Mouse (Mus musculus) neural tube, embryonic 12.5 days (tissue): ENCODE results near the gene Cd244a. TPM values are rescaled to one million over a fixed set of nuclear protein-coding genes. Genes with fewer than 3 reads are reported as not detected.

Source experiments
- ATAC-seq: fragments of 200-750 bp; cut with Nextera tagmentation; 2 replicates; pipeline ENCODE4 v1.8.0; 2017; ENCODE audit warnings: low read depth, mild to moderate bottlenecking, moderate TSS enrichment, moderate library complexity; ENCODE audit not compliant: low FRiP score
- H3K27ac ChIP-seq: fragments of 300-500 bp; sonication (generic); 2 replicates; pipeline ENCODE4 v1.5.1; 2016
- H3K27me3 ChIP-seq: fragments of 300-500 bp; sonication (generic); replicated peaks from 2 replicates; pipeline ENCODE4 v1.6.1; 2016; ENCODE audit warnings: mild to moderate bottlenecking
- H3K36me3 ChIP-seq: fragments of 300-500 bp; sonication (generic); 2 replicates; pipeline ENCODE4 v1.6.1; 2016; ENCODE audit warnings: mild to moderate bottlenecking
- H3K4me1 ChIP-seq: fragments of 300-500 bp; sonication (generic); 2 replicates; pipeline ENCODE4 v1.6.1; 2016
- H3K4me2 ChIP-seq: fragments of 300-500 bp; sonication (generic); replicated peaks from 2 replicates; pipeline ENCODE4 v1.6.1; 2016; ENCODE audit warnings: mild to moderate bottlenecking
- H3K4me3 ChIP-seq: fragments of 300-500 bp; sonication (generic); 2 replicates; pipeline ENCODE4 v1.5.1; 2016
- H3K9ac ChIP-seq: fragments of 300-500 bp; sonication (generic); 2 replicates; pipeline ENCODE4 v1.6.1; 2016; ENCODE audit warnings: mild to moderate bottlenecking
- H3K9me3 ChIP-seq: fragments of 300-500 bp; sonication (generic); 2 replicates; pipeline ENCODE4 v1.6.1; 2016; ENCODE audit warnings: mild to moderate bottlenecking
- WGBS: fragments of 180-500 bp; shearing (Covaris S2); methylation state at CpG from one replicate; pipeline ENCODE4 v1.1.7; 2016; 5-methylcytosine and 5-hydroxymethylcytosine counted together
- polyA plus RNA-seq: library from polyadenylated mRNA; unstranded; fragments of >200 nt; fragmentation: Nextera tagmentation; extraction: Ambion mirVana; gene quantifications from 2 replicates; pipeline ENCODE4 v1.2.1, GENCODE M21; 2016

Gene Cd244a
- polyA plus RNA-seq, 1 experiment from 2014 or later, result not detected

DNA sequence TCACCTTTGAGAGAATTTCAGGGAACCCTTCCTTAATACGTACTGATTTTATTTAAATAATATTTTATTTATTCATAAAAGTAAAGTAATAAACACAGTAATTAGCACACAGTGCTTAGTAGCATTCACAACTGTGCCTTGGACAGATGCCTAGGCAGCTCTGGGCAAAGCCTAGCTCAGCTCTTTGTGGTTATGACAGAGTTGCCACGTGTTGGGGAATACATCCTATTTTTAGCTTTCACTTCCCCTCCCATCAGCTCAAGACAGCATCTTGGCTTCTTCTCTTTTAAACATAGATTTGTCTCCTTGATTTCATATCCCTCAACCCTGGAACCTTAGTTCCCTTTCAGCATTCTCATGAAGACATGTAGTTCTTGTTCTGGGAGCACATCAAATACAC lies 72.5 kb downstream of the Cd244a start:
- Histone ChIP-seq H3K36me3 (no peaks in the 10 kb centered on the region), H3K9ac (no peak overlapping the region), H3K4me1 (no peaks in the 10 kb centered on the region), H3K4me2 (no peak overlapping the region), H3K27me3 (no peaks in the 10 kb centered on the region), H3K4me3 (no peak overlapping the region), H3K9me3 (no peaks in the 10 kb centered on the region), H3K27ac (no peak overlapping the region)
- no peak for ATAC-seq
- 89% methylated on average over 2 of the region's 2 CpGs for WGBS

DNA sequence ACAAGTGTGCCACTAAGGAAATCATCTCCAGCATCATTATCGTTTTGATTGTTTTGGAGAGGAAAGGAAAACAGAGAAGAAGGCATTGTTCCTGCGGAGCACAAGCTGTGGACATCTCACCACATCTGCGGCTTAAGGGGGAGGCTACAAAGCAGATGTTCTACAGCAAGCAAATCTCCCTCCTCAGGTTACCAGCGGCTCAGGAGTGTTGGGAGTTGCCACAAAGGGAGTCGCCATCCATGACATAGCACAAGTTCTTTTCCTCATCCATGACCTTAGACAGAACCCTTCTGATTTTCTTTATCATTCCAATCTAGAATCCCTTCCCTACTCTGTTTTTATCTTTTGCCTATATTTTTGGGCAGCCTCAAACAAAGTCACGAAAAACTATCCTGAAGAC lies 76.7 kb downstream of the Cd244a start:
- Histone ChIP-seq H3K4me2 (no peak overlapping the region), H3K27ac (no peak overlapping the region), H3K9ac (no peak overlapping the region), H3K27me3 (no peaks in the 10 kb centered on the region), H3K4me3 (no peak overlapping the region), H3K36me3 (no peaks in the 10 kb centered on the region), H3K9me3 (no peaks in the 10 kb centered on the region), H3K4me1 (no peaks in the 10 kb centered on the region)
- WGBS, result 72% methylated on average over 6 of the region's 6 CpGs
- ATAC-seq, result no peak

DNA sequence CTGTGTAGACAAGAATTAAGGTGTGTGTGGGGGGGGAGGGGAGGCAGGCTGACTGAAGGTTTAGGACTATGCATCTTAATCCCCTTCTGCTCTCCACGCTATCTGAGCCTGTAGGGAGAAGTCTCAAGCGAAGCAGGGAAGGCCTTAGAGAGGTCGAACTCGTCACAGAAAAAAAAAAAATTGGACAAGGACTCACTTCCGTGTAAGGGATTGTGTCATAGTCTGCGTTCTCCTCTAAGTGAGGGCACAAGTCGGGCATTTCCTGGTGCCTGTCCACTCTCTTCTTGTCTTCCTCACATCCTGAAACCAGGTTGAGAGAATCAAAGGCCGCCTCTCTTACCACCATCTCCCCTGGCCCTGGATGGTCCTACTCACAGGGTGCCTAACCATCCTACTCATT lies 78.1 kb downstream of the Cd244a start:
- 85% methylated on average over 8 of the region's 8 CpGs for WGBS
- ATAC-seq, result no peak
- no peak overlapping the region for H3K9ac ChIP-seq
- H3K36me3 ChIP-seq, result no peaks in the 10 kb centered on the region
- H3K27me3 ChIP-seq, result no peaks in the 10 kb centered on the region
- H3K4me2 ChIP-seq, result no peak overlapping the region
- no peaks in the 10 kb centered on the region for H3K9me3 ChIP-seq
- H3K4me1 ChIP-seq, result no peaks in the 10 kb centered on the region
- no peak overlapping the region for H3K27ac ChIP-seq
- no peak overlapping the region for H3K4me3 ChIP-seq

DNA sequence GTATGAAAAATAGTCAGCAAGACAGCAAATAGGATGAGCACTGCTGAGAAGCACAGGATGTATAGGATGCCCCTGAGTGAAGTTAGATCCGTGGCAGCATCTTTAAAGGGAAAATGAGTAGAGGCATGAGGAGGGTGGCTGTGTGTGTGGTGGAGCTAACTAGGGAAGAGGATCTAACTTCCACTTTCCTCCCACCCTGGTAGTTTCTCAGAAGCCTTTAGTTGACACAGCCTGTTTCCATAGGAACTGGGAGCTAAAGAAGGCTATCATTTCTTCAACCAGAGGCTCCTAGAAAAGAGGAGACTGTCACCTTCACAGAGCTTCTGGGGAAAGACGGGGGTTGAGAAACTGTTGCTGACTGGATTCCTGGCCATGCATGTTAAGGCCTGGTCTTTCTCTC lies 79.7 kb downstream of the Cd244a start:
- H3K4me2 ChIP-seq, result no peak overlapping the region
- ATAC-seq, result no peak
- no peaks in the 10 kb centered on the region for H3K36me3 ChIP-seq
- H3K27me3 ChIP-seq, result no peaks in the 10 kb centered on the region
- H3K27ac ChIP-seq, result no peak overlapping the region
- WGBS, result 82% methylated on average over 2 of the region's 2 CpGs
- no peak overlapping the region for H3K9ac ChIP-seq
- no peak overlapping the region for H3K4me3 ChIP-seq
- no peaks in the 10 kb centered on the region for H3K9me3 ChIP-seq
- H3K4me1 ChIP-seq, result no peaks in the 10 kb centered on the region

DNA sequence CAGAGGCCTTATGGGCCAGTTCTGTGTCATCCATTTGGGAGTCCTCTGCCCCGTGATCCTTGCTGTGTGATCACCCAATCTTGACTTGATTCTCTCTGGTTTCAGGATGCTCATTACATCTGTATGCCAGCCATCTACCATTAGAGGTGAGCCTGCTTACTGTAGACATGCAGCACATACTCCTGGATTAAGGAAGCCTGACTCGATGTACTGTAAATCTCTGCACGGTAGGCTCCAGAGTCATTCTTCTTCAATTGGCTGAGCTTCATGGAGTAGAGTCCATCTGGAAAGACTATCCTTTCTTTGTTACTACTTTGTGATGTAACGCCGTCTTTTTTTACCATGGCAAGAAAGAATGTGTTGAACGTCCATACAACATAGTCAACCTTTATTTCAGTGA lies 81.8 kb downstream of the Cd244a start:
- Histone ChIP-seq H3K9ac (no peak overlapping the region), H3K36me3 (no peaks in the 10 kb centered on the region), H3K4me1 (no peaks in the 10 kb centered on the region), H3K27me3 (no peaks in the 10 kb centered on the region), H3K4me2 (no peak overlapping the region), H3K27ac (no peak overlapping the region), H3K4me3 (no peak overlapping the region), H3K9me3 (no peaks in the 10 kb centered on the region)
- 94% methylated on average over 6 of the region's 6 CpGs for whole genome bisulfite sequencing
- no peak for ATAC-seq

- Histone ChIP-seq H3K9me3 (no peaks in the 10 kb centered on the region), H3K4me3 (no peak overlapping the region), H3K27me3 (no peaks in the 10 kb centered on the region), H3K4me1 (no peaks in the 10 kb centered on the region), H3K36me3 (no peaks in the 10 kb centered on the region), H3K9ac (no peak overlapping the region), H3K27ac (no peak overlapping the region), H3K4me2 (no peak overlapping the region)
- WGBS, result 84% methylated on average over 7 of the region's 7 CpGs
- ATAC-seq, result no peak
These were observed 84.6 kb downstream of the Cd244a start for GRCm38 (mm10) chr1:171643612-171644011.

DNA sequence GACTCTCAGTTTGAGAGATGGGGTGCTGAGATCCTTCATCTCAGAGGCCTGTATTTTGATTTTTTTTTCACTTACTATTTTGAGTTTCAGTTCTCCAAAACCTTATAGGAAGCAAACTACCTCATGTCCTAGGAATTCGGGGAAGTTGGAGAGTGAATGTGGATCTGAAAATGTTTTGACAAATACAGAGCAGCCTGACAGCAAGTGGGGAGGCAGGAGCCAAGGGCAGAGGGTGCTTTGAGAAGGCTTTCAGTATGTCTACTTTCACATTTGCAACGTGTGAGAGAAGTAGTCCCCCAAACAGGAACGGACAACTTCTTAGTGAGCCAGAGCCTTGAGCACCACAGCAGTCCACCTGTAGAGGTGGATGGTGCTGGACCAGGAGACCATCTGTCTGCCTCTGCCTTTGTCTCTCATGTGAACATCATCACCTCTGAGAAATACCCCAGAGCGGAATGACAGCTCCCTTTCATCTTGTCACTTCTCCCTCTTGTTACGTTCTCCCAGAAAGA lies 87.5 kb downstream of the Cd244a start:
- no peak overlapping the region for H3K4me3 ChIP-seq
- H3K9ac ChIP-seq, result no peak overlapping the region
- H3K4me1 ChIP-seq, result no peaks in the 10 kb centered on the region
- no peak for ATAC-seq
- no peak overlapping the region for H3K4me2 ChIP-seq
- H3K9me3 ChIP-seq, result no peaks in the 10 kb centered on the region
- H3K27me3 ChIP-seq, result no peaks in the 10 kb centered on the region
- no peaks in the 10 kb centered on the region for H3K36me3 ChIP-seq
- no peak overlapping the region for H3K27ac ChIP-seq
- WGBS, result 69% methylated on average over 5 of the region's 5 CpGs

DNA sequence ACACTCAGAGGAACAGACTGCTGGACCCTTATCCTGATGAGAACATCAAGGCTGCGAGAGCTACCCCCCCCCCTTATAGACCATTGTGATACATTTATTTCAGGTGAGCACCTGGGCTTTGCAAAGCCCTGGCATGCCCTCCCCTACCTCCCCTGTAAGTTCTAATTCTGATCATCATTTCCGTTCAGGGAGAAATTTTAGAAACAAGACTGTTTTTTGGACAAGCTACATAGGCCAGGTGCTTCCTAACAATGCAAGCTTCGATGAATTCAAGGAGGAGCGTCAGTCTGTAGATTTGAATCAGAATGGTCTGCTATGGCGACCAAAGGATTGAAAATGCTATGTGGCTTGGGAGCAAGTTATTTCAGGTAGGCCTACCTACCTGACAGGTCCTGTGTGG lies 88.7 kb downstream of the Cd244a start:
- ATAC-seq, result no peak
- WGBS, result 89% methylated on average over 5 of the region's 5 CpGs
- Histone ChIP-seq H3K4me1 (no peaks in the 10 kb centered on the region), H3K36me3 (no peaks in the 10 kb centered on the region), H3K4me2 (no peak overlapping the region), H3K9me3 (no peaks in the 10 kb centered on the region), H3K27ac (no peak overlapping the region), H3K27me3 (no peaks in the 10 kb centered on the region), H3K4me3 (no peak overlapping the region), H3K9ac (no peak overlapping the region)

GRCm38 (mm10) chr1:171648840-171649239 lies 89.8 kb downstream of the Cd244a start:
- Histone ChIP-seq H3K4me2 (no peak overlapping the region), H3K27me3 (no peaks in the 10 kb centered on the region), H3K27ac (no peak overlapping the region), H3K36me3 (no peaks in the 10 kb centered on the region), H3K4me3 (no peak overlapping the region), H3K4me1 (no peaks in the 10 kb centered on the region), H3K9ac (no peak overlapping the region), H3K9me3 (no peaks in the 10 kb centered on the region)
- no peak for ATAC-seq
- 81% methylated on average over 8 of the region's 8 CpGs for WGBS

DNA sequence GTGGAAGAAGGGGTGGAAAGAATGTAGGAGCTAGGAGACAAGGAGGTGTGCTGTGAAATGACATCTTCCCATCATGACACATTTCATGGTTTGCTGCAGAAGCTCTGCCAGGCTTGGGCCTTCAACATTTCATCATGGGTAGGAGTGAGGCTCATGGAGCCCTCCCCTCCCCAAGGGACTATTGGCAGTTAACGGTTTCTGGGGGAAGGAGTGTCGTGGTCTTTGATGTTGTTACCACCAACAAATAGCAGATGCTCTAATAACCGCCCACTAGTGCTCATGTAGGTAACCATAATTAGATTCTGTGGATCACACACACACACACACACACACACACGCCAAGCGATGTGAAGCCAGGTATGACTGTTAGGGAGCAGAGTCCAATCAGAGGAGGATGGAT lies 93.7 kb downstream of the Cd244a start, which contains the start of gene Slamf7:
Gene Slamf7, minus strand, starts transcription at position 302 of the 400 bp plus-strand sequence.
- no peaks in the 10 kb centered on the region for H3K27me3 ChIP-seq
- H3K4me2 ChIP-seq, result no peak within 1 kb of the TSS
- no peak within 1 kb of the TSS for H3K9ac ChIP-seq
- H3K4me1 ChIP-seq, result no peaks in the 10 kb centered on the region
- H3K4me3 ChIP-seq, result no peak within 1 kb of the TSS
- no peaks in the 10 kb centered on the region for H3K9me3 ChIP-seq
- no peak within 1 kb of the TSS for H3K27ac ChIP-seq
- H3K36me3 ChIP-seq, result no peaks in the 10 kb centered on the region
- no peak for ATAC-seq
- WGBS, result 86% methylated on average over 5 of the region's 5 CpGs

DNA sequence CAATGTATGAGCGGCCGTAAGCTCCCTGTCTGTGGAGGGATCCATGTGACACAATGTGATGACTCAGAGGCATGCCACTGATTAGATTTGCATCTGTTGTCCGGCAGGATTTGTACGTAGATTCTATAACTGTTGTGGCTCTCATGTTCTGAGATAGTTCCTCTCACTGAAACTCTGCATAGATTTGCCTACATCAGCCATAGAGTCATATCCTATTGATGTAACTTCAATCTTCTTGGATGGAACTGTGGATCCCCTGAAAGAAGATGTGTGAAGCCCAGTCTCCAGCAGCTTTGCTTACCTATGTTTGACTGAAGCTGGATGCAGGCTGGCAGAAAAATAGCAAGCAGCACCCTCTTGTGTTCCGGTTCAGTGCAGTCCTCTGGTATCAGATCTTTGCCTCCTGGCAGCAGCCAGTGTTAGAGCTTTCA lies 99.6 kb downstream of the Cd244a start:
- H3K9me3 ChIP-seq, result no peaks in the 10 kb centered on the region
- no peaks in the 10 kb centered on the region for H3K4me1 ChIP-seq
- no peak overlapping the region for H3K27ac ChIP-seq
- H3K4me2 ChIP-seq, result no peak overlapping the region
- no peaks in the 10 kb centered on the region for H3K27me3 ChIP-seq
- WGBS, result 85% methylated on average over 5 of the region's 5 CpGs
- H3K4me3 ChIP-seq, result no peak overlapping the region
- no peak for ATAC-seq
- H3K36me3 ChIP-seq, result no peaks in the 10 kb centered on the region
- H3K9ac ChIP-seq, result no peak overlapping the region
